ENCODE assay signal across 17 mouse cellular contexts in genomic region chr19:6527839-6528531, GRCm38 (mm10). TPM values are rescaled to one million over a fixed set of nuclear protein-coding genes. Genes with fewer than 3 reads are reported as not detected.
A peak's percentile ranks its signal among the peaks of the same experiment; 100 is the strongest.
DNase-seq lines count a peak whose midpoint lies in the region; ATAC-seq lines count a peak whose summit lies in the region.
"Had no signal": no experiment of that assay in that cellular context is flagged by ENCODE, and none has a peak within 500 bp of the region (broad histone marks: within the 10 kb centered on the region; RNA-seq: fewer than 3 reads in every experiment).

No protein-coding gene starts in this region.

- H3K9ac ChIP-seq in kidney, embryonic 14.5 days (ENCODE audit: low read depth, low read length): no peak overlapping the region
- H3K9ac ChIP-seq: embryonic facial prominence, embryonic 15.5 days; forebrain, embryonic 12.5 days; liver, embryonic 14.5 days had no signal

- no peak for DNase-seq in kidney, adult 18-20 months
- peak; percentile 40 for DNase-seq in right cerebral cortex, adult 18-20 months
- no peak for DNase-seq in right cerebral cortex, postnatal 14 days
- peak; percentile 95 to 96 for DNase-seq in cerebellum, postnatal 14 days
- no peak for DNase-seq in right cerebral cortex, postnatal 36 days (ENCODE audit: low spot score in 2 of 2)
- DNase-seq: adrenal gland, postnatal 36 days; gastrocnemius, adult 2 months; thymus, postnatal 14 days had no signal

- no peaks in the 10 kb centered on the region for H3K9me3 ChIP-seq in kidney, embryonic 14.5 days (ENCODE audit: control insufficient read depth, low read length)
- H3K9me3 ChIP-seq: embryonic facial prominence, embryonic 15.5 days; forebrain, embryonic 12.5 days had no signal

- H3K27ac ChIP-seq in kidney, embryonic 14.5 days (ENCODE audit: low read depth, low read length): 0 out of 2 replicates have a peak overlapping the region, but pooled peaks have one; percentile 55
- H3K27ac ChIP-seq: embryonic facial prominence, embryonic 15.5 days; forebrain, embryonic 12.5 days; gastrocnemius, adult 2 months; liver, embryonic 14.5 days had no signal

- no peak overlapping the region for H3K4me3 ChIP-seq in kidney, embryonic 14.5 days (ENCODE audit: low read length)
- H3K4me3 ChIP-seq: embryonic facial prominence, embryonic 15.5 days; forebrain, embryonic 12.5 days; gastrocnemius, adult 2 months had no signal

- peaks cover 11% of the 10 kb centered on the region for H3K27me3 ChIP-seq in kidney, embryonic 14.5 days (ENCODE audit: control insufficient read depth, insufficient read depth, low read length)

- H3K4me1 ChIP-seq in kidney, embryonic 14.5 days (ENCODE audit: control insufficient read depth, insufficient read depth, low read length): peaks cover 30% of the 10 kb centered on the region

- WGBS in kidney, embryonic 14.5 days: 68% methylated on average over 17 of the region's 17 CpGs

- no peak overlapping the region for H3K4me2 ChIP-seq in kidney, embryonic 14.5 days (replicated peaks; ENCODE audit: low read depth, low read length)
- H3K4me2 ChIP-seq: embryonic facial prominence, embryonic 15.5 days; forebrain, embryonic 12.5 days had no signal

- no peak for ATAC-seq in kidney, embryonic 14.5 days (ENCODE audit: low FRiP score, low TSS enrichment)
- no peak for ATAC-seq in megakaryocyte progenitor cell, adult 5-6 weeks (replicated peaks; ENCODE audit: poor library complexity)
- ATAC-seq: intestine, postnatal 0 days had no signal

- no peaks in the 10 kb centered on the region for H3K36me3 ChIP-seq in kidney, embryonic 14.5 days (ENCODE audit: control insufficient read depth, insufficient read depth, low read length)
- H3K36me3 ChIP-seq: embryonic facial prominence, embryonic 15.5 days had no signal

RNA-seq across cellular contexts. Expression of gene Slc22a12, which starts 14.8 kb away (rescaled TPM):
- polyA plus RNA-seq in kidney, embryonic 14.5 days (2014; fragmentation: Nextera tagmentation; extraction: Ambion mirVana): 1.8 and 2.5 TPM in 2 replicates
- total RNA-seq in megakaryocyte progenitor cell, adult 5-6 weeks (2015): not detected in 2 replicates
- total RNA-seq in megakaryocyte progenitor cell, adult 5-6 weeks (2017): not detected in 2 replicates
- total RNA-seq: gastrocnemius, adult 2 months; heart, postnatal 25 days had no signal
- polyA plus RNA-seq: embryonic facial prominence, embryonic 15.5 days; forebrain, embryonic 12.5 days; intestine, postnatal 0 days; limb, embryonic 11.5 days; liver, embryonic 14.5 days; stomach, embryonic 14.5 days had no signal

Comparison
In these comparisons a context has a peak if more than half of its experiments do, and no peak if none do; other contexts are left out.
1. DNase-seq: peak in right cerebral cortex, adult 18-20 months (single experiment) and cerebellum, postnatal 14 days (2 of 2); none in kidney, adult 18-20 months (single experiment), right cerebral cortex, postnatal 14 days (single experiment) and right cerebral cortex, postnatal 36 days (0 of 2).